Mouse (Mus musculus): ENCODE measurements around the gene Fbxl16.

DNA sequence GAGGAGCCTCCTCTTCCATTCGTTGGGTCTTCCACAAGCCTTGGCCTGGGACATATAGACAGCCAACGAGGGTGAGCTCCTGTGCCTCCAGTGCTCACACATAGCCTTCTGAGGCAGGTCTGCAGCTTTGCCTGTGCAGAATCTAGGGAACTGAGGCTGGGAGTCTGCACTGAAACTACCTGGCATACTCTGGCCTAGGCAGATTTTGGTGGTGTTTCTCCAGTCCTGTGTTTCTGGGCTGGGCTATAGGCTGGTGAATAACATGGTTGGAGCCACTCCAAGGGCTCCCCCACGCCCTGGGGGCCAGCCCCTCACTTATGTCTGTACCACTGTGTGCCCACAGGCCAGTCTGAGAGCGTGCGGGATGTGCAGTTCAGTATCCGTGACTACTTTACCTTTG, 16.4 kb downstream of the Fbxl16 start:
- TF ChIP-seq CTCF (IDR thresholded peaks at IDR 0.05; ENCODE audit: low read depth) (no peak), EP300 (optimal IDR thresholded peaks at IDR 0.05) (no peak)

All from stomach, postnatal 0 days (tissue).